Mouse (Mus musculus) MEL (cell line): Measurements from ENCODE around the gene Cd151. TPM values are rescaled to one million over a fixed set of nuclear protein-coding genes. Genes with fewer than 3 reads are reported as not detected.

Source experiments
- DNase-seq: peaks from one replicate; pipeline ENCODE4 v3.0.0; 2011; ENCODE audit warnings: low read depth, low spot score
- H3K27ac ChIP-seq: 2 replicates; pipeline ENCODE4 v1.5.1; 2012; ENCODE audit warnings: low read depth, mild to moderate bottlenecking, control low read depth, low read length, moderate library complexity; ENCODE audit not compliant: control insufficient read depth
- H3K27me3 ChIP-seq, 2 experiments: fragments of 150-350 bp in 1 of 2; sonication (generic) in 1 of 2; 2 replicates each; pipeline ENCODE4 v1.6.1; 2012; ENCODE audit warnings: low read length in 2 of 2, mild to moderate bottlenecking in 2 of 2, improper control_type of control experiment in 1 of 2, moderate library complexity in 1 of 2; ENCODE audit not compliant: insufficient read depth in 2 of 2, control insufficient read depth in 1 of 2
- H3K36me3 ChIP-seq, 2 experiments: 2 replicates each; pipeline ENCODE4 v1.6.1; 2012 to 2014; ENCODE audit warnings: low read length in 2 of 2, improper control_type of control experiment in 1 of 2, inconsistent platforms in 1 of 2, mild to moderate bottlenecking in 1 of 2; ENCODE audit not compliant: insufficient read depth in 2 of 2, control insufficient read depth in 1 of 2
- H3K4me1 ChIP-seq, 2 experiments: fragments of 150-350 bp in 1 of 2; sonication (generic) in 1 of 2; 2 replicates each; pipeline ENCODE4 v1.6.1; 2012; ENCODE audit warnings: low read length in 2 of 2, improper control_type of control experiment in 1 of 2, mild to moderate bottlenecking in 1 of 2; ENCODE audit not compliant: insufficient read depth in 2 of 2, control insufficient read depth in 1 of 2
- H3K4me3 ChIP-seq, 2 experiments: fragments of 150-350 bp in 1 of 2; sonication (generic) in 1 of 2; 2 replicates each; pipeline ENCODE4 v1.5.1; 2012; ENCODE audit warnings: low read depth in 2 of 2, low read length in 2 of 2, mild to moderate bottlenecking in 2 of 2, moderate library complexity in 2 of 2, control low read depth in 1 of 2, improper control_type of control experiment in 1 of 2; ENCODE audit not compliant: control insufficient read depth in 1 of 2, insufficient read depth in 1 of 2
- H3K79me2 ChIP-seq: 2 replicates; pipeline ENCODE4 v1.6.1; 2012; ENCODE audit warnings: mild to moderate bottlenecking, low read length, moderate library complexity; ENCODE audit not compliant: control insufficient read depth, poor library complexity, insufficient read depth
- H3K9ac ChIP-seq: 2 replicates; pipeline ENCODE4 v1.6.1; 2012; ENCODE audit warnings: low read depth, mild to moderate bottlenecking, control low read depth, low read length, moderate library complexity; ENCODE audit not compliant: control insufficient read depth, poor library complexity, severe bottlenecking
- H3K9me3 ChIP-seq: fragments of 150-350 bp; sonication (generic); replicated peaks from 2 replicates; pipeline ENCODE4 v1.6.1; 2012; ENCODE audit warnings: mild to moderate bottlenecking, low read length, improper control_type of control experiment, moderate library complexity; ENCODE audit not compliant: insufficient read depth
- CHD1 ChIP-seq: IDR thresholded peaks from 2 replicates; pipeline ENCODE4 v1.6.1; 2012; ENCODE audit warnings: low read depth, mild to moderate bottlenecking, inconsistent platforms, low read length, improper control_type of control experiment
- CTCF ChIP-seq, 3 experiments: IDR thresholded peaks in 2 of 3; conservative IDR thresholded peaks in 1 of 3; 2 replicates each; pipeline ENCODE4 v1.5.1; 2011 to 2012; ENCODE audit warnings: low read length in 3 of 3, low read depth in 2 of 3, mild to moderate bottlenecking in 2 of 3, improper control_type of control experiment in 1 of 3, inconsistent platforms in 1 of 3, mixed read lengths in 1 of 3, moderate library complexity in 1 of 3; ENCODE audit not compliant: control insufficient read depth in 1 of 3, insufficient read depth in 1 of 3, poor library complexity in 1 of 3, severe bottlenecking in 1 of 3
- ELF1 ChIP-seq: IDR thresholded peaks from 2 replicates; pipeline ENCODE4 v1.6.1; 2014; ENCODE audit warnings: low read depth, mild to moderate bottlenecking, inconsistent platforms, low read length, improper control_type of control experiment, moderate library complexity
- EP300 ChIP-seq, 2 experiments: IDR thresholded peaks; 2 replicates each; pipeline ENCODE4 v1.6.1; 2011; ENCODE audit warnings: improper control_type of control experiment in 2 of 2, low read length in 2 of 2, low read depth in 1 of 2, mild to moderate bottlenecking in 1 of 2
- GABPA ChIP-seq: IDR thresholded peaks from 2 replicates; pipeline ENCODE4 v1.6.1; 2012; ENCODE audit warnings: low read depth, mild to moderate bottlenecking, inconsistent platforms, low read length, improper control_type of control experiment, moderate library complexity
- GATA1 ChIP-seq: IDR thresholded peaks from 2 replicates; pipeline ENCODE4 v1.6.1; 2011; ENCODE audit warnings: low read depth, low read length, improper control_type of control experiment
- HCFC1 ChIP-seq: IDR thresholded peaks from 2 replicates; pipeline ENCODE4 v1.6.1; 2012; ENCODE audit warnings: low read depth, mild to moderate bottlenecking, inconsistent platforms, low read length, improper control_type of control experiment, moderate library complexity
- JUND ChIP-seq: IDR thresholded peaks from 2 replicates; pipeline ENCODE4 v1.6.1; 2011; ENCODE audit warnings: low read depth, mild to moderate bottlenecking, improper control_type of control experiment, low read length
- MAFK ChIP-seq: IDR thresholded peaks from 2 replicates; pipeline ENCODE4 v1.6.1; 2011; ENCODE audit warnings: low read depth, mild to moderate bottlenecking, low read length, improper control_type of control experiment, borderline replicate concordance
- MAX ChIP-seq: IDR thresholded peaks from 2 replicates; pipeline ENCODE4 v1.6.1; 2011; ENCODE audit warnings: low read length, improper control_type of control experiment
- MEF2A ChIP-seq: IDR thresholded peaks from 2 replicates; pipeline ENCODE4 v1.6.1; 2014; ENCODE audit warnings: low read depth, mild to moderate bottlenecking, inconsistent platforms, low read length, improper control_type of control experiment; ENCODE audit not compliant: poor library complexity, insufficient replicate concordance, severe bottlenecking; ENCODE audit errors: extremely low read depth
- MYB ChIP-seq: IDR thresholded peaks from 2 replicates; pipeline ENCODE4 v1.6.1; 2011; ENCODE audit warnings: mild to moderate bottlenecking, low read depth, low read length, improper control_type of control experiment
- NRF1 ChIP-seq: IDR thresholded peaks from 2 replicates; pipeline ENCODE4 v1.6.1; 2014; ENCODE audit warnings: low read depth, mild to moderate bottlenecking, inconsistent platforms, low read length, improper control_type of control experiment, moderate library complexity; ENCODE audit not compliant: poor library complexity, insufficient read depth, severe bottlenecking
- POLR2AphosphoS2 ChIP-seq: IDR thresholded peaks from 2 replicates; pipeline ENCODE4 v1.6.1; 2011; ENCODE audit warnings: low read length, improper control_type of control experiment
- RAD21 ChIP-seq: IDR thresholded peaks from 2 replicates; pipeline ENCODE4 v1.6.1; 2011; ENCODE audit warnings: mild to moderate bottlenecking, low read depth, low read length, improper control_type of control experiment
- RCOR1 ChIP-seq: IDR thresholded peaks from 2 replicates; pipeline ENCODE4 v1.6.1; 2012; ENCODE audit warnings: low read depth, mild to moderate bottlenecking, inconsistent platforms, low read length, improper control_type of control experiment
- SIN3A ChIP-seq: IDR thresholded peaks from 2 replicates; pipeline ENCODE4 v1.6.1; 2012; ENCODE audit warnings: low read length, improper control_type of control experiment, inconsistent platforms
- SMC3 ChIP-seq: IDR thresholded peaks from 2 replicates; pipeline ENCODE4 v1.6.1; 2011; ENCODE audit warnings: low read depth, low read length, improper control_type of control experiment
- USF1 ChIP-seq: IDR thresholded peaks from 2 replicates; pipeline ENCODE4 v1.6.1; 2014; ENCODE audit warnings: low read depth, mild to moderate bottlenecking, inconsistent platforms, low read length, improper control_type of control experiment, moderate library complexity
- USF2 ChIP-seq, 2 experiments: IDR thresholded peaks; 2 replicates each; pipeline ENCODE4 v1.6.1; 2011 to 2012; ENCODE audit warnings: improper control_type of control experiment in 2 of 2, low read length in 2 of 2, borderline replicate concordance in 1 of 2, inconsistent platforms in 1 of 2, low read depth in 1 of 2, mild to moderate bottlenecking in 1 of 2; ENCODE audit not compliant: insufficient read depth in 1 of 2
- ZKSCAN1 ChIP-seq: IDR thresholded peaks from 2 replicates; pipeline ENCODE4 v1.6.1; 2012; ENCODE audit warnings: low read depth, mild to moderate bottlenecking, inconsistent platforms, low read length, improper control_type of control experiment, moderate library complexity
- ZMIZ1 ChIP-seq: IDR thresholded peaks from 2 replicates; pipeline ENCODE4 v1.6.1; 2012; ENCODE audit warnings: low read depth, mild to moderate bottlenecking, inconsistent platforms, low read length, improper control_type of control experiment, moderate library complexity
- ZNF384 ChIP-seq: IDR thresholded peaks from 2 replicates; pipeline ENCODE4 v1.6.1; 2012; ENCODE audit warnings: low read depth, mild to moderate bottlenecking, inconsistent platforms, low read length, improper control_type of control experiment
- polyA plus RNA-seq, 2 experiments: library from polyadenylated mRNA; stranded (reverse) in 1 of 2; unstranded in 1 of 2; fragments of >175 nt in 1 of 2; fragments of >200 nt in 1 of 2; gene quantifications; 2 replicates each; pipeline versions ENCODE4 v1.2.1 to v1.2.4; 2012; ENCODE audit warnings: low replicate concordance in 2 of 2, low read depth in 1 of 2; ENCODE audit not compliant: insufficient read length in 2 of 2, insufficient read depth in 1 of 2, missing spikeins in 1 of 2
- total RNA-seq: library from RNA; depleted of rRNA; stranded (reverse); fragments of 300-350 nt; gene quantifications from 2 replicates; pipeline ENCODE4 v1.2.3, GENCODE M21; 2012

The Cd151 gene
- total and polyA plus RNA-seq, 3 experiments = 40.6 to 86.6 TPM; not detected in 1

DNA sequence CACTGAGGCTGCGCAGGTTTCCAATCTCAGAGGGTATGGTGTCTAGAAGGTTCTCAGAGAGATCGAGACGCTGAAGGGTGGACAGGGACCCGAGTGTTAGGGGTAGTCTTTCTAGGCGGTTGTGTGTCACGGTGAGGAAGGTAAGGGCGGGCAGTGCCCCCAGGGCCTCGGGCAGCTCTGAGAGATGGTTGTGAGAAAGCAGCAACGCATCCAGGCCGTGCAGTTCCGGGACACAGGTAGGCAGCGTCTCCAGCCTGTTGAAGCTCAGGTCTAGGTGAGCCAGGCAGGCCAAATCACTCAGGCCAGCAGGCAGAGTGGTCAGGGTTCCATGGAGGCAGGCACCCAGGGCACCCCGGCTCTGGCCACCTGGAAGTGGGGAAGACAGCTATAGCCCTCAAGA is 25.0 kb upstream of the Cd151 start:
- Histone ChIP-seq H3K79me2 (peaks cover 22% of the 10 kb centered on the region), H3K27ac (no peak overlapping the region), H3K9me3 (no peaks in the 10 kb centered on the region), H3K36me3 (peaks cover 0 to 13% of the 10 kb centered on the region in 2 experiments; a peak in 3 of 4 replicates), H3K4me3 (no peak overlapping the region), H3K4me1 (peaks cover 0 to 15% of the 10 kb centered on the region in 2 experiments; a peak in 2 of 4 replicates), H3K9ac (peak overlapping the region; percentile 83), H3K27me3 (no peaks in the 10 kb centered on the region)
- DNase-seq = no peak
- TF ChIP-seq RCOR1 (no peak), SIN3A (no peak), MAFK (no peak), ZKSCAN1 (no peak), ZMIZ1 (no peak), MAX (no peak), USF1 (no peak), ZNF384 (no peak), JUND (no peak), GATA1 (no peak), NRF1 (no peak), ELF1 (no peak), EP300 (IDR thresholded peaks at IDR 0.05; ENCODE audit: low read depth in 1 of 2, low read length in 2 of 2) (no peak), CHD1 (no peak), MYB (no peak)
- TF ChIP-seq, all 39 proteins: peak for 0

DNA sequence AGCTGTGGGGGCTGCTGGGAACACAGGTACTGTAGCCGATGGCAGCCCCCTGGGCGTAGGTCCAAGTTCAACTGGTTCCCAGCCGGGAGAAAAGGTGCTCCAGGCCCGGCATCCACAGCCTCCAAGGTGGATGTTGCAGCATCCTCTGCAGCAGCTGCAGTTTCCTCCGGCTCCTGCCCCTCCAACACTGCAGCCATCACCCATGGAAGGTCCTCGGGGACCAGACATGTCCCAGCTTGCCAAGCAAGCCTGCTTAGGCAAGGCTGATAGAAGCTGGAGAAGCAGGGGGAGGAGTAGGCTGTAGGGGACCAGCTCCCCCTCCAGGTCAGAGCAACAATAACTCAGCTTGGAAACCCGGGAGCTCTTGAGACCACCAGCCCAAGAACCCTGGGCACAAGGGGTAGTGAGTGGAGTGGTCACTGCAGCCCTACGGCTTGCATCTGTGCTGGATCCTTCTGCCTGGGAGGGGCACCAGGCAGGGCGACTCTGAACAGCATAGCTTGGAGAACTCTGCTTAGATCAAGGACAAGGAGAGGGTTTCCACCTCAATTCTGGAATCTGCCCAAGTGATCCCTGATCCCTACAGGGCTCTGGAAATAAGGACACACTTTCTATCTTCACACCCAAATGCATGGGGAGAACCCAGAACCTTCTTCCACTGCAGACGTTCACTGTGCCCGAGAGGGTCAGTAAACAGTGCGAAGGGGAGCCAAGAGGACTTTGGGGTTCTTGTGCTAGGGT is 23.9 kb upstream of the Cd151 start:
- DNase-seq = peak; percentile 84
- H3K79me2 ChIP-seq = peaks cover 30% of the 10 kb centered on the region
- H3K4me3 ChIP-seq = peak overlapping the region; percentile 62 to 85
- no peaks in the 10 kb centered on the region for H3K9me3 ChIP-seq
- peaks cover 2 to 13% of the 10 kb centered on the region in 2 experiments for H3K36me3 ChIP-seq
- TF ChIP-seq GATA1 (no peak), POLR2AphosphoS2 (no peak), MEF2A (no peak), CTCF (IDR thresholded peaks at IDR 0.05 in 2 of 3, conservative IDR thresholded peaks at IDR 0.05 in 1 of 3; ENCODE audit: control insufficient read depth in 1 of 3, insufficient read depth in 1 of 3, low read depth in 2 of 3, low read length in 3 of 3, poor library complexity in 1 of 3, severe bottlenecking in 1 of 3) (peak; percentile 55 to 65 (median 60)), RAD21 (peak; percentile 51), SIN3A (no peak), MAX (no peak; the same call in 1 of the 2 replicates), HCFC1 (no peak), RCOR1 (no peak), GABPA (no peak), CHD1 (no peak), SMC3 (peak; percentile 32), USF2 (IDR thresholded peaks at IDR 0.05; ENCODE audit: borderline replicate concordance in 1 of 2, insufficient read depth in 1 of 2, low read depth in 1 of 2, low read length in 2 of 2) (no peak)
- peaks cover 0 to 15% of the 10 kb centered on the region in 2 experiments; a peak in 2 of 4 replicates for H3K4me1 ChIP-seq
- peak overlapping the region; percentile 83 for H3K9ac ChIP-seq
- H3K27ac ChIP-seq = peak overlapping the region; percentile 59
- no peaks in the 10 kb centered on the region for H3K27me3 ChIP-seq
